ENCODE assay signal across 9 mouse cellular contexts in the genomic region with DNA sequence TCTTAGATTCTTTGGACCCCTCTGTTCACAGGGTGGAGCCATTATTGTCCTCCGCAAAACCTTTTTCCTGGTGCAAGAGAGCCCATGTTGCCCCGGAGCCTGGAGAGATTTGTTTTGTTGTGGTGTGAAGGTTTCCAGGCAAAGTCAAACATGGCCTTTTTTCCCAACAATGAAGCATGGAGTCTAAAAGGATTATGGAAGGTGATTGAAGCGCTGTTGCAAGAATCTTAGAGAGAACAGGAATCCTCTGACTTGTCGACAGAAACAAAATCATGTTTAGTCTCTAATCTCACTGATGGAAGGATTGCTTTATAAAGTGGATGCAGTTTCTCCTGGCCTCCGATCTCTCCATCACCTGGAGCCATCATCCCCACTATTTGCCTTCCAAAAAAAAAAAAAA. TPM values are rescaled to one million over a fixed set of nuclear protein-coding genes. Genes with fewer than 3 reads are reported as not detected.
DNase-seq lines count a peak whose midpoint lies in the region; ATAC-seq and TF ChIP-seq lines count a peak whose summit lies in the region.
"Had no signal": no experiment of that assay in that cellular context is flagged by ENCODE, and none has a peak within 500 bp of the region (broad histone marks: within the 10 kb centered on the region; RNA-seq: fewer than 3 reads in every experiment).

A gene (minus strand): TSS at position 101 of the 400 bp plus-strand sequence.

- H3K9me3 ChIP-seq in embryonic facial prominence, embryonic 11.5 days (replicated peaks; ENCODE audit: control insufficient read depth, low read length) = no peaks in the 10 kb centered on the region
- no peaks in the 10 kb centered on the region for H3K9me3 ChIP-seq in heart, embryonic 12.5 days (replicated peaks)
- no peaks in the 10 kb centered on the region for H3K9me3 ChIP-seq in midbrain, postnatal 0 days (ENCODE audit: low read length)

- H3K27me3 ChIP-seq in embryonic facial prominence, embryonic 11.5 days (ENCODE audit: control insufficient read depth, insufficient read depth, low read length) = no peaks in the 10 kb centered on the region
- peaks cover 4% of the 10 kb centered on the region; the same call in 1 of the 2 replicates for H3K27me3 ChIP-seq in heart, embryonic 12.5 days (replicated peaks)
- no peaks in the 10 kb centered on the region for H3K27me3 ChIP-seq in midbrain, postnatal 0 days (ENCODE audit: insufficient read depth, low read length)

- WGBS in embryonic facial prominence, embryonic 11.5 days = 71% methylated on average over 5 of the region's 5 CpGs
- WGBS in heart, embryonic 12.5 days = 72% methylated on average over 5 of the region's 5 CpGs
- 37% methylated on average over 5 of the region's 5 CpGs for WGBS in midbrain, postnatal 0 days

- peak within 1 kb of the TSS; percentile 37 for H3K9ac ChIP-seq in embryonic facial prominence, embryonic 11.5 days (replicated peaks; ENCODE audit: low read length)
- H3K9ac ChIP-seq in heart, embryonic 12.5 days = peak within 1 kb of the TSS; percentile 53
- peak within 1 kb of the TSS; percentile 83 for H3K9ac ChIP-seq in midbrain, postnatal 0 days (replicated peaks; ENCODE audit: low read length, poor library complexity, severe bottlenecking)

- H3K36me3 ChIP-seq in embryonic facial prominence, embryonic 11.5 days (replicated peaks; ENCODE audit: control insufficient read depth, insufficient read depth, low read depth, low read length) = no peaks in the 10 kb centered on the region
- no peaks in the 10 kb centered on the region for H3K36me3 ChIP-seq in heart, embryonic 12.5 days
- H3K36me3 ChIP-seq in midbrain, postnatal 0 days (ENCODE audit: insufficient read depth, low read length) = no peaks in the 10 kb centered on the region

- intact Hi-C loops in left cerebral cortex, adult 2 months (cut with DNase I) = loop anchor here (2.0 to 5.0 kb wide), 2 partner anchors 71 to 194 kb away; no protein-coding TSS in a partner anchor
- intact Hi-C loops in left cerebral cortex, postnatal 10 days (cut with DNase I) = loop anchor here (5.0 kb wide), 2 partner anchors 69 to 194 kb away; no protein-coding TSS in a partner anchor

- peak within 1 kb of the TSS; percentile 91 for H3K4me2 ChIP-seq in embryonic facial prominence, embryonic 11.5 days (ENCODE audit: low read depth, low read length)
- peak within 1 kb of the TSS; percentile 99 for H3K4me2 ChIP-seq in heart, embryonic 12.5 days
- H3K4me2 ChIP-seq in midbrain, postnatal 0 days (ENCODE audit: low read depth, low read length, poor library complexity, severe bottlenecking) = peak within 1 kb of the TSS; percentile 70

- H3K27ac ChIP-seq in left cerebral cortex, adult 2 months = peak within 1 kb of the TSS; percentile 98
- H3K27ac ChIP-seq in embryonic facial prominence, embryonic 11.5 days (replicated peaks; ENCODE audit: low read depth, low read length) = no peak within 1 kb of the TSS
- no peak within 1 kb of the TSS for H3K27ac ChIP-seq in heart, embryonic 12.5 days (ENCODE audit: poor library complexity, severe bottlenecking)
- peak within 1 kb of the TSS; percentile 87 for H3K27ac ChIP-seq in midbrain, postnatal 0 days (ENCODE audit: low read depth, low read length)

- no peak for ATAC-seq in embryonic facial prominence, embryonic 11.5 days (replicated peaks; ENCODE audit: insufficient number of reproducible peaks, low FRiP score, low TSS enrichment, low read depth)
- ATAC-seq in heart, embryonic 12.5 days (ENCODE audit: insufficient number of reproducible peaks, low FRiP score) = no peak
- no peak for ATAC-seq in midbrain, postnatal 0 days (ENCODE audit: low FRiP score)
- ATAC-seq: Patski had no signal

- H3K4me3 ChIP-seq in left cerebral cortex, adult 2 months = peak within 1 kb of the TSS; percentile 86
- peak within 1 kb of the TSS; percentile 48 for H3K4me3 ChIP-seq in embryonic facial prominence, embryonic 11.5 days (ENCODE audit: low read depth, low read length)
- peak within 1 kb of the TSS; percentile 55 for H3K4me3 ChIP-seq in heart, embryonic 12.5 days
- H3K4me3 ChIP-seq in midbrain, postnatal 0 days (ENCODE audit: low read depth, low read length) = peak within 1 kb of the TSS; percentile 62

- H3K4me1 ChIP-seq in embryonic facial prominence, embryonic 11.5 days (ENCODE audit: control insufficient read depth, insufficient read depth, low read length) = no peaks in the 10 kb centered on the region
- peaks cover 12% of the 10 kb centered on the region for H3K4me1 ChIP-seq in heart, embryonic 12.5 days (replicated peaks)
- H3K4me1 ChIP-seq in midbrain, postnatal 0 days (ENCODE audit: insufficient read depth, low read length) = no peaks in the 10 kb centered on the region; the same call in 1 of the 2 replicates

- no peak for TF ChIP-seq CTCF in left cerebral cortex, adult 2 months (IDR thresholded peaks at IDR 0.05)
- no peak for TF ChIP-seq CTCF in midbrain, postnatal 0 days (IDR thresholded peaks at IDR 0.05)

- DNase-seq in left cerebral cortex, adult 2 months (ENCODE audit: extremely low spot score in 1 of 2, low spot score in 2 of 2) = no peak
- no peak for DNase-seq in left cerebral cortex, adult 9 months (ENCODE audit: low spot score in 2 of 2)
- DNase-seq in embryonic facial prominence, embryonic 11.5 days (ENCODE audit: low spot score) = no peak
- no peak for DNase-seq in left cerebral cortex, postnatal 10 days (ENCODE audit: extremely low spot score in 1 of 2, low spot score in 2 of 2)
- DNase-seq in midbrain, postnatal 0 days (ENCODE audit: low spot score) = no peak
- no peak for DNase-seq in Muller cell, postnatal 12 days (ENCODE audit: inconsistent ontology term)
- no peak for DNase-seq in urinary bladder, postnatal 14 days (ENCODE audit: low spot score)

RNA-seq across cellular contexts. Expression of the gene that starts here (rescaled TPM):
- total RNA-seq in left cerebral cortex, adult 2 months (2021) = 100 to 1,000 TPM; 430 to 445 TPM
- polyA plus RNA-seq in embryonic facial prominence, embryonic 11.5 days (2014; fragmentation: Nextera tagmentation; extraction: Ambion mirVana) = 3.1 and 3.6 TPM in 2 replicates
- polyA plus RNA-seq in heart, embryonic 12.5 days (2016; fragmentation: Nextera tagmentation; extraction: Ambion mirVana) = 18.0 and 19.6 TPM in 2 replicates
- total RNA-seq in left cerebral cortex, postnatal 10 days (2021) = 100 to 1,000 TPM; 142 to 150 TPM
- total RNA-seq in midbrain, postnatal 0 days (2014; rRNA removed) = 99.3 and 107 TPM in 2 replicates
- 15.1 and 18.6 TPM in 2 replicates for polyA plus RNA-seq in midbrain, postnatal 0 days (2015; fragmentation: Nextera tagmentation; extraction: Ambion mirVana)

Comparison
In these comparisons a context has a peak if more than half of its experiments do, and no peak if none do; other contexts are left out.
1. H3K27ac ChIP-seq: peak in left cerebral cortex, adult 2 months (single experiment) and midbrain, postnatal 0 days (single experiment); none in embryonic facial prominence, embryonic 11.5 days (single experiment) and heart, embryonic 12.5 days (single experiment).
2. Peak in every context shown above with its lines, with median percentiles within 50 percentile points of each other: H3K4me3 ChIP-seq, H3K4me2 ChIP-seq and H3K9ac ChIP-seq.